Mouse (Mus musculus): ENCODE results near the gene Esrra.
"Not testable (repeated sequence)": the region's sequence is repeated elsewhere in the genome, so short reads cannot be mapped to it uniquely, and the experiment has no call there.

Esrra gene

GRCm38 (mm10) chr19:6905498-6906159 is 16.0 kb downstream of the Esrra start:
- intact Hi-C loops (cut with DNase I): no loop called here

- intact Hi-C loops (cut with DNase I): no loop called here
These were observed 16.8 kb downstream of the Esrra start for GRCm38 (mm10) chr19:6904846-6905245.

- intact Hi-C loops (cut with DNase I): no loop called here
These were observed 18.6 kb downstream of the Esrra start for GRCm38 (mm10) chr19:6903031-6903430.

- intact Hi-C loops (cut with DNase I): no loop called here
These were observed 22.0 kb downstream of the Esrra start for GRCm38 (mm10) chr19:6899641-6900040.

GRCm38 (mm10) chr19:6895608-6896305 is 25.9 kb downstream of the Esrra start:
- intact Hi-C loops (cut with DNase I): not testable (repeated sequence)

GRCm38 (mm10) chr19:6893731-6894451 is 27.7 kb downstream of the Esrra start:
- intact Hi-C loops (cut with DNase I): no loop called here

GRCm38 (mm10) chr19:6892512-6892911 is 29.1 kb downstream of the Esrra start:
- intact Hi-C loops (cut with DNase I): no loop called here

- intact Hi-C loops (cut with DNase I): no loop called here
These were observed 43.6 kb downstream of the Esrra start for GRCm38 (mm10) chr19:6877965-6878364.

- intact Hi-C loops (cut with DNase I): no loop called here
These were observed 44.8 kb downstream of the Esrra start for GRCm38 (mm10) chr19:6876799-6877198.

- intact Hi-C loops (cut with DNase I): no loop called here
These were observed 45.8 kb downstream of the Esrra start for GRCm38 (mm10) chr19:6875834-6876233.

GRCm38 (mm10) chr19:6874257-6874656 is 47.4 kb downstream of the Esrra start:
- intact Hi-C loops (cut with DNase I): no loop called here

GRCm38 (mm10) chr19:6872701-6873100 is 48.9 kb downstream of the Esrra start:
- intact Hi-C loops (cut with DNase I): no loop called here

GRCm38 (mm10) chr19:6871574-6872271 is 49.9 kb downstream of the Esrra start:
- intact Hi-C loops (cut with DNase I): no loop called here

GRCm38 (mm10) chr19:6869355-6869754 is 52.3 kb downstream of the Esrra start:
- intact Hi-C loops (cut with DNase I): no loop called here

- intact Hi-C loops (cut with DNase I): no loop called here
These were observed 60.2 kb downstream of the Esrra start for GRCm38 (mm10) chr19:6861451-6861850.

Small RNA genes lying within 50 kb of the gene (microRNA-seq; reads per million reads assigned to microRNA genes)
- 0.92 to 0.99 reads per million in 2 experiments for gene Mir6990

Data from adrenal gland (tissue).